Mouse (Mus musculus) liver, embryonic 15.5 days (tissue): ENCODE results near the gene Tex28. TPM values are rescaled to one million over a fixed set of nuclear protein-coding genes. Genes with fewer than 3 reads are reported as not detected.

Source experiments
- polyA plus RNA-seq: library from polyadenylated mRNA; unstranded; fragments of >200 nt; fragmentation: Nextera tagmentation; extraction: Ambion mirVana; gene quantifications from 2 replicates; pipeline ENCODE4 v1.2.1, GENCODE M21; 2015

Gene Tex28
- polyA plus RNA-seq, 1 experiment from 2014 or later = not detected

Other genes with a start within 250 kb of the Tex28 start
- 6.4 and 7.7 TPM in 2 replicates for gene Arhgap4, start 246.0 kb downstream of the Tex28 start, polyA plus RNA-seq
- 72.4 and 79.2 TPM in 2 replicates for gene Naa10, start 245.9 kb downstream of the Tex28 start, polyA plus RNA-seq
- 19.6 and 22.6 TPM in 2 replicates for gene Renbp, start 237.0 kb downstream of the Tex28 start, polyA plus RNA-seq
- 29.6 and 30.7 TPM in 2 replicates for gene Hcfc1, start 201.5 kb downstream of the Tex28 start, polyA plus RNA-seq
- 23.0 and 24.5 TPM in 2 replicates for gene Irak1, start 143.9 kb downstream of the Tex28 start, polyA plus RNA-seq
- not detected in 2 replicates for gene Opn1mw, start 40.4 kb downstream of the Tex28 start, polyA plus RNA-seq
- gene Mecp2, start 32.5 kb downstream of the Tex28 start, polyA plus RNA-seq = 6.2 and 6.9 TPM in 2 replicates
- not detected in 2 replicates for gene Tktl1, start 9.4 kb upstream of the Tex28 start, polyA plus RNA-seq
- 41.6 and 47.6 TPM in 2 replicates for gene Flna, start 82.0 kb upstream of the Tex28 start, polyA plus RNA-seq
- gene Emd, start 86.8 kb upstream of the Tex28 start, polyA plus RNA-seq = 8.0 and 8.5 TPM in 2 replicates
- gene Rpl10, start 103.0 kb upstream of the Tex28 start, polyA plus RNA-seq = 356 and 378 TPM in 2 replicates
- gene Taz, start 114.1 kb upstream of the Tex28 start, polyA plus RNA-seq = 27.7 and 29.2 TPM in 2 replicates
- 24.5 and 25.2 TPM in 2 replicates for gene Dnase1l1, start 114.5 kb upstream of the Tex28 start, polyA plus RNA-seq
- gene Atp6ap1, start 129.3 kb upstream of the Tex28 start, polyA plus RNA-seq = 75.9 and 80.2 TPM in 2 replicates
- 48.8 and 56.7 TPM in 2 replicates for gene Gdi1, start 137.2 kb upstream of the Tex28 start, polyA plus RNA-seq
- 28.5 and 28.8 TPM in 2 replicates for gene Fam50a, start 145.2 kb upstream of the Tex28 start, polyA plus RNA-seq
- 1.1 and 1.5 TPM in 2 replicates for gene Plxna3, start 161.2 kb upstream of the Tex28 start, polyA plus RNA-seq
- 34.6 and 43.0 TPM in 2 replicates for gene Lage3, start 185.8 kb upstream of the Tex28 start, polyA plus RNA-seq
- 37.3 and 38.8 TPM in 2 replicates for gene Ubl4a, start 205.4 kb upstream of the Tex28 start, polyA plus RNA-seq
- gene Slc10a3, start 205.5 kb upstream of the Tex28 start, polyA plus RNA-seq = 6.1 and 6.5 TPM in 2 replicates
- 11.0 and 12.0 TPM in 2 replicates for gene Fam3a, start 225.4 kb upstream of the Tex28 start, polyA plus RNA-seq
- 21.5 and 26.2 TPM in 2 replicates for gene Ikbkg, start 225.5 kb upstream of the Tex28 start, polyA plus RNA-seq